Mouse (Mus musculus) embryonic facial prominence, embryonic 11.5 days (tissue): ENCODE data around the gene Gm45208. TPM values are rescaled to one million over a fixed set of nuclear protein-coding genes. Genes with fewer than 3 reads are reported as not detected.
"Not testable (repeated sequence)": the region's sequence is repeated elsewhere in the genome, so short reads cannot be mapped to it uniquely, and the experiment has no call there.

Experiments
- ATAC-seq: fragments of 200-750 bp; cut with Nextera tagmentation; replicated peaks from 2 replicates; pipeline ENCODE4 v1.8.0; 2017; ENCODE audit warnings: low read depth; ENCODE audit not compliant: insufficient number of reproducible peaks, low FRiP score, low TSS enrichment
- DNase-seq: peaks from one replicate; pipeline ENCODE4 v3.0.0-alpha.2; 2015; ENCODE audit warnings: low spot score
- H3K27ac ChIP-seq: fragments of 300-500 bp; sonication (generic); replicated peaks from 2 replicates; pipeline ENCODE4 v1.5.1; 2014; ENCODE audit warnings: mild to moderate bottlenecking, low read depth, low read length, control low read depth
- H3K27me3 ChIP-seq: fragments of 300-500 bp; sonication (generic); 2 replicates; pipeline ENCODE4 v1.6.1; 2014; ENCODE audit warnings: mild to moderate bottlenecking, low read length, moderate library complexity, mixed read lengths; ENCODE audit not compliant: control insufficient read depth, insufficient read depth
- H3K36me3 ChIP-seq: fragments of 300-500 bp; sonication (generic); replicated peaks from 2 replicates; pipeline ENCODE4 v1.6.1; 2014; ENCODE audit warnings: low read depth, mild to moderate bottlenecking, low read length, moderate library complexity, mixed read lengths; ENCODE audit not compliant: control insufficient read depth, insufficient read depth
- H3K4me1 ChIP-seq: fragments of 300-500 bp; sonication (generic); 2 replicates; pipeline ENCODE4 v1.6.1; 2014; ENCODE audit warnings: low read length, mixed read lengths; ENCODE audit not compliant: control insufficient read depth, insufficient read depth
- H3K4me2 ChIP-seq: fragments of 300-500 bp; sonication (generic); 2 replicates; pipeline ENCODE4 v1.6.1; 2014; ENCODE audit warnings: low read depth, mild to moderate bottlenecking, control low read depth, low read length, moderate library complexity
- H3K4me3 ChIP-seq: fragments of 300-500 bp; sonication (generic); 2 replicates; pipeline ENCODE4 v1.5.1; 2014; ENCODE audit warnings: low read depth, low read length, control low read depth
- H3K9ac ChIP-seq: fragments of 300-500 bp; sonication (generic); replicated peaks from 2 replicates; pipeline ENCODE4 v1.6.1; 2014; ENCODE audit warnings: mild to moderate bottlenecking, control low read depth, low read length
- H3K9me3 ChIP-seq: fragments of 300-500 bp; sonication (generic); replicated peaks from 2 replicates; pipeline ENCODE4 v1.6.1; 2016; ENCODE audit warnings: mild to moderate bottlenecking, low read length, inconsistent platforms, mixed read lengths; ENCODE audit not compliant: control insufficient read depth
- whole genome bisulfite sequencing: fragments of 180-500 bp; shearing (Covaris S2); extraction: QIAGEN DNeasy Blood & Tissue Kit; methylation state at CpG from one replicate; pipeline ENCODE4 v1.1.7; 2014; 5-methylcytosine and 5-hydroxymethylcytosine counted together
- polyA plus RNA-seq: library from polyadenylated mRNA; unstranded; fragments of >200 nt; fragmentation: Nextera tagmentation; extraction: Ambion mirVana; gene quantifications from 2 replicates; pipeline ENCODE4 v1.2.1, GENCODE M21; 2014

The Gm45208 gene
- polyA plus RNA-seq, 1 experiment from 2014 or later, result not detected

- 13% methylated on average over 52 of the region's 56 CpGs for WGBS
- no peaks in the 10 kb centered on the region for H3K4me1 ChIP-seq
- H3K9ac ChIP-seq, result peak within 1 kb of the TSS; percentile 69
- H3K27me3 ChIP-seq, result no peaks in the 10 kb centered on the region
- H3K36me3 ChIP-seq, result no peaks in the 10 kb centered on the region
- no peaks in the 10 kb centered on the region for H3K9me3 ChIP-seq
- H3K27ac ChIP-seq, result no peak within 1 kb of the TSS
- peak within 1 kb of the TSS; percentile 49 for H3K4me2 ChIP-seq
- peak within 1 kb of the TSS; percentile 53 for H3K4me3 ChIP-seq
- DNase-seq (peak; percentile 90), ATAC-seq (peak; percentile 89)
Measured at GRCm38 (mm10) chrX:7750432-7751116, 28.5 kb downstream of the Gm45208 start, which contains the start of gene Ccdc120. TSS of gene Ccdc120 (minus strand) at chrX:7750905.

GRCm38 (mm10) chrX:7753627-7754026 lies 31.6 kb downstream of the Gm45208 start:
- H3K9me3 ChIP-seq, H3K27me3 ChIP-seq, H3K9ac ChIP-seq, H3K36me3 ChIP-seq, H3K4me2 ChIP-seq, ATAC-seq, H3K4me3 ChIP-seq, H3K4me1 ChIP-seq, H3K27ac ChIP-seq, DNase-seq: not testable (repeated sequence)
- WGBS, result 23% methylated on average over 3 of the region's 3 CpGs

- 14% methylated on average over 33 of the region's 38 CpGs for WGBS
- Histone ChIP-seq H3K4me3 (peak within 1 kb of the TSS; percentile 69), H3K36me3 (no peaks in the 10 kb centered on the region), H3K4me2 (peak within 1 kb of the TSS; percentile 65), H3K27ac (no peak within 1 kb of the TSS), H3K4me1 (no peaks in the 10 kb centered on the region), H3K9ac (peak within 1 kb of the TSS; percentile 57), H3K9me3 (no peaks in the 10 kb centered on the region), H3K27me3 (no peaks in the 10 kb centered on the region)
- peak; percentile 95 for ATAC-seq
- DNase-seq, result peak; percentile 91
Measured at GRCm38 (mm10) chrX:7762137-7762920, 40.3 kb downstream of the Gm45208 start, which contains the start of gene Tfe3. TSS of gene Tfe3 (plus strand) at chrX:7762560.

- DNase-seq (no peak), ATAC-seq (no peak; the same call in 1 of the 2 replicates)
- 14% methylated on average over 21 of the region's 21 CpGs for WGBS
- Histone ChIP-seq H3K4me1 (no peaks in the 10 kb centered on the region), H3K4me2 (peak overlapping the region; percentile 65), H3K9ac (peak overlapping the region; percentile 57), H3K27me3 (no peaks in the 10 kb centered on the region), H3K36me3 (no peaks in the 10 kb centered on the region; the same call in 1 of the 2 replicates), H3K4me3 (peak overlapping the region; percentile 69), H3K27ac (no peak overlapping the region), H3K9me3 (no peaks in the 10 kb centered on the region)
Measured at GRCm38 (mm10) chrX:7762921-7763197, 40.8 kb downstream of the Gm45208 start.

GRCm38 (mm10) chrX:7763631-7764393 lies 41.8 kb downstream of the Gm45208 start:
- peak overlapping the region; percentile 69 for H3K4me3 ChIP-seq
- H3K4me2 ChIP-seq, result peak overlapping the region; percentile 65
- no peaks in the 10 kb centered on the region; the same call in 1 of the 2 replicates for H3K36me3 ChIP-seq
- no peak overlapping the region for H3K27ac ChIP-seq
- WGBS, result 12% methylated on average over 19 of the region's 22 CpGs
- no peaks in the 10 kb centered on the region for H3K4me1 ChIP-seq
- 0 out of 2 replicates have a peak, but pooled peaks have one; percentile 17 for ATAC-seq
- H3K9me3 ChIP-seq, result no peaks in the 10 kb centered on the region
- DNase-seq, result peak; percentile 17
- H3K27me3 ChIP-seq, result no peaks in the 10 kb centered on the region
- H3K9ac ChIP-seq, result peak overlapping the region; percentile 36; the same call in 1 of the 2 replicates

- H3K9me3 ChIP-seq, result no peaks in the 10 kb centered on the region
- H3K36me3 ChIP-seq, result no peaks in the 10 kb centered on the region; the same call in 1 of the 2 replicates
- no peaks in the 10 kb centered on the region for H3K4me1 ChIP-seq
- peak overlapping the region; percentile 65 for H3K4me2 ChIP-seq
- no peaks in the 10 kb centered on the region for H3K27me3 ChIP-seq
- H3K27ac ChIP-seq, result no peak overlapping the region
- WGBS, result 19% methylated on average over 9 of the region's 9 CpGs
- no peak overlapping the region; the same call in 1 of the 2 replicates for H3K4me3 ChIP-seq
- no peak for ATAC-seq
- H3K9ac ChIP-seq, result no peak overlapping the region
- no peak for DNase-seq
Measured at GRCm38 (mm10) chrX:7764657-7765280, 42.7 kb downstream of the Gm45208 start.

- H3K9ac ChIP-seq, result no peak overlapping the region
- no peaks in the 10 kb centered on the region for H3K4me1 ChIP-seq
- ATAC-seq (no peak), DNase-seq (no peak)
- H3K27ac ChIP-seq, result no peak overlapping the region
- WGBS, result 17% methylated on average over 12 of the region's 13 CpGs
- 0 out of 2 replicates have a peak overlapping the region, but pooled peaks have one; percentile 10 for H3K4me3 ChIP-seq
- no peaks in the 10 kb centered on the region for H3K9me3 ChIP-seq
- H3K36me3 ChIP-seq, result no peaks in the 10 kb centered on the region; the same call in 1 of the 2 replicates
- peak overlapping the region; percentile 65 for H3K4me2 ChIP-seq
- no peaks in the 10 kb centered on the region for H3K27me3 ChIP-seq
Measured at GRCm38 (mm10) chrX:7765281-7765670, 43.2 kb downstream of the Gm45208 start.
